ENCODE assay signal across 8 mouse cellular contexts in the genomic region with DNA sequence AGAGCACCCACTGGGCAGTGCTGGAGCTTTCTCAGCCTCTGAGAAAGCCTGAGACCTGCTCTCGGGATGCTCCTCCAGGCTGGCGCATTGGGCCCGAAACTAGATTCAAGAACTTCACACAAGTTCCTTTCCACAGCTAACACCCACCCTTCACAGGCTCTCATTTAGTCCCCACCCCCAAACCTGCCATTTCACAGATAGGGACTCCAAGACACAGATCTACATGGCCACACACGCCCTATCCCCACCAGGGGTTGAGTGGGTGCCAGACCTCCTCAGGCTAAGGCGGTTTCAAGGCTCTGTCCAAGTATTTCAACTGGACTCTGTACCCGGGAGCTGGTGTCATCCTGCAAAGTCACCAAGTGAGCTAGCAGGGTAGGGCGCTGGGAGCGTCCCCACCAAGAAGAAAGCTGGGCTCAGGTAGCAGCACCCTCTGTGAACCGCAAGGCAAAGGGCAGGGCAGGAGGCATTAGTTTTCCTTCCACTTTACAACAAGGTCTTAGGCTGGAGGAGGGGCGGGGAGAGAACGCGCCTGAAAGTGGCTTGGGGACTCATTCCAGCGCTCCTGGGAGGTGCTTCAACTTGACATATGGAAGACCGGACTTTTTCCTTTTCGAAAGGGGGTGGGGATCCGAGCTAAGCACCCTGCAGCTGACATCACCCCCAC. TPM values are rescaled to one million over a fixed set of nuclear protein-coding genes. Genes with fewer than 3 reads are reported as not detected.
DNase-seq lines count a peak whose midpoint lies in the region; ATAC-seq and TF ChIP-seq lines count a peak whose summit lies in the region.

No protein-coding gene starts in this region.

- WGBS in embryonic facial prominence, embryonic 10.5 days: 19% methylated on average over 16 of the region's 16 CpGs
- WGBS in hindbrain, embryonic 15.5 days: 23% methylated on average over 16 of the region's 16 CpGs
- 34% methylated on average over 16 of the region's 16 CpGs for WGBS in liver, adult 2 months
- 21% methylated on average over 16 of the region's 16 CpGs for WGBS in midbrain, embryonic 16.5 days

- peaks cover 43% of the 10 kb centered on the region for H3K4me1 ChIP-seq in embryonic facial prominence, embryonic 10.5 days
- peaks cover 24% of the 10 kb centered on the region for H3K4me1 ChIP-seq in hindbrain, embryonic 15.5 days (replicated peaks)
- peaks cover 3% of the 10 kb centered on the region; the same call in 1 of the 2 replicates for H3K4me1 ChIP-seq in liver, adult 2 months (ENCODE audit: control insufficient read depth, insufficient read depth, low read length)
- peaks cover 12% of the 10 kb centered on the region for H3K4me1 ChIP-seq in midbrain, embryonic 16.5 days (ENCODE audit: control insufficient read depth, insufficient read depth, low read length)

- no peaks in the 10 kb centered on the region for H3K9me3 ChIP-seq in embryonic facial prominence, embryonic 10.5 days
- no peaks in the 10 kb centered on the region for H3K9me3 ChIP-seq in hindbrain, embryonic 15.5 days
- no peaks in the 10 kb centered on the region for H3K9me3 ChIP-seq in midbrain, embryonic 16.5 days (replicated peaks; ENCODE audit: control insufficient read depth, low read length, poor library complexity, severe bottlenecking)

- DNase-seq in cerebellum, postnatal 10 days: peak; percentile 48 to 50
- no peak for DNase-seq in cerebellum, adult 18-20 months
- DNase-seq in embryonic facial prominence, embryonic 10.5 days (ENCODE audit: low spot score): peak; percentile 39
- DNase-seq in liver, adult 2 months (ENCODE audit: extremely low read depth, low read depth, low spot score): peak; percentile 8
- DNase-seq in urinary bladder, postnatal 4 days (ENCODE audit: low spot score in 2 of 2): no peak
- DNase-seq in layer of hippocampus, adult 9-11 months: no peak

- peak overlapping the region; percentile 89 for H3K4me2 ChIP-seq in hindbrain, embryonic 15.5 days
- H3K4me2 ChIP-seq in midbrain, embryonic 16.5 days (ENCODE audit: low read length): peak overlapping the region; percentile 90

- peaks cover 17% of the 10 kb centered on the region for H3K27me3 ChIP-seq in embryonic facial prominence, embryonic 10.5 days (replicated peaks; ENCODE audit: low read depth, poor library complexity, severe bottlenecking)
- H3K27me3 ChIP-seq in hindbrain, embryonic 15.5 days: no peaks in the 10 kb centered on the region
- H3K27me3 ChIP-seq in liver, adult 2 months (ENCODE audit: control insufficient read depth, insufficient read depth, low read length): no peaks in the 10 kb centered on the region
- no peaks in the 10 kb centered on the region for H3K27me3 ChIP-seq in midbrain, embryonic 16.5 days (ENCODE audit: control insufficient read depth, insufficient read depth, low read depth, low read length)

- H3K4me3 ChIP-seq in embryonic facial prominence, embryonic 10.5 days: peak overlapping the region; percentile 79
- H3K4me3 ChIP-seq in hindbrain, embryonic 15.5 days: peak overlapping the region; percentile 88
- 0 out of 2 replicates have a peak overlapping the region, but pooled peaks have one; percentile 29 for H3K4me3 ChIP-seq in liver, adult 2 months (ENCODE audit: insufficient read depth, low read depth, low read length)
- peak overlapping the region; percentile 88 for H3K4me3 ChIP-seq in midbrain, embryonic 16.5 days (ENCODE audit: low read depth, low read length)

- H3K79me2 ChIP-seq in liver, adult 2 months (ENCODE audit: control insufficient read depth, insufficient read depth, low read length): 0 out of 2 replicates have a peak, but pooled peaks cover 2% of the 10 kb centered on the region

- no peaks in the 10 kb centered on the region for H3K36me3 ChIP-seq in embryonic facial prominence, embryonic 10.5 days (replicated peaks)
- H3K36me3 ChIP-seq in hindbrain, embryonic 15.5 days: no peaks in the 10 kb centered on the region
- no peaks in the 10 kb centered on the region for H3K36me3 ChIP-seq in liver, adult 2 months (ENCODE audit: control insufficient read depth, insufficient read depth, low read length)
- H3K36me3 ChIP-seq in midbrain, embryonic 16.5 days (ENCODE audit: control insufficient read depth, insufficient read depth, low read length): no peaks in the 10 kb centered on the region

- no peak for ATAC-seq in hindbrain, embryonic 15.5 days (ENCODE audit: low FRiP score, low read depth)
- ATAC-seq in midbrain, embryonic 16.5 days: no peak

- TF ChIP-seq POLR2A in liver, adult 2 months (IDR thresholded peaks at IDR 0.05; ENCODE audit: extremely low read depth, insufficient read depth, low read length): no peak

- no peak for TF ChIP-seq CTCF in liver, adult 2 months (IDR thresholded peaks at IDR 0.05; ENCODE audit: low read depth, low read length)

- peak overlapping the region; percentile 93 for H3K9ac ChIP-seq in hindbrain, embryonic 15.5 days
- H3K9ac ChIP-seq in liver, adult 2 months (ENCODE audit: low read depth, low read length): no peak overlapping the region; the same call in 1 of the 2 replicates
- H3K9ac ChIP-seq in midbrain, embryonic 16.5 days (ENCODE audit: low read depth, low read length): peak overlapping the region; percentile 93

- H3K27ac ChIP-seq in embryonic facial prominence, embryonic 10.5 days (replicated peaks): no peak overlapping the region; the same call in 1 of the 2 replicates
- H3K27ac ChIP-seq in hindbrain, embryonic 15.5 days (replicated peaks): no peak overlapping the region
- no peak overlapping the region for H3K27ac ChIP-seq in liver, adult 2 months (replicated peaks; ENCODE audit: insufficient read depth, low read depth, low read length)
- H3K27ac ChIP-seq in midbrain, embryonic 16.5 days (ENCODE audit: low read length): no peak overlapping the region

RNA-seq across cellular contexts. Expression of gene Gltp, which starts 1.0 kb away (rescaled TPM):
- 75.1 and 79.0 TPM in 2 replicates for polyA plus RNA-seq in embryonic facial prominence, embryonic 10.5 days (2016; fragmentation: Nextera tagmentation; extraction: Ambion mirVana)
- 46.6 and 48.0 TPM in 2 replicates for polyA plus RNA-seq in hindbrain, embryonic 15.5 days (2015; fragmentation: Nextera tagmentation; extraction: Ambion mirVana)
- 3.1 and 4.4 TPM in 2 replicates for total RNA-seq in liver, adult 2 months (2014; rRNA removed)
- polyA plus RNA-seq in liver, adult 2 months (2012; rRNA removed): 5.1 and 7.9 TPM in 2 replicates
- polyA plus RNA-seq in midbrain, embryonic 16.5 days (2015; fragmentation: Nextera tagmentation; extraction: Ambion mirVana): 34.2 and 39.4 TPM in 2 replicates

RNA-seq across cellular contexts. Expression of gene Tchp, which starts 17.7 kb away (rescaled TPM):
- 20.7 and 22.0 TPM in 2 replicates for polyA plus RNA-seq in embryonic facial prominence, embryonic 10.5 days (2016; fragmentation: Nextera tagmentation; extraction: Ambion mirVana)
- 13.3 and 18.6 TPM in 2 replicates for polyA plus RNA-seq in hindbrain, embryonic 15.5 days (2015; fragmentation: Nextera tagmentation; extraction: Ambion mirVana)
- total RNA-seq in liver, adult 2 months (2014; rRNA removed): 0.83 and 1.4 TPM in 2 replicates
- 2.1 and 4.0 TPM in 2 replicates for polyA plus RNA-seq in liver, adult 2 months (2012; rRNA removed)
- 16.3 and 17.5 TPM in 2 replicates for polyA plus RNA-seq in midbrain, embryonic 16.5 days (2015; fragmentation: Nextera tagmentation; extraction: Ambion mirVana)

RNA-seq across cellular contexts. Expression of gene Trpv4, which starts 31.6 kb away (rescaled TPM):
- 0.75 and 0.91 TPM in 2 replicates for polyA plus RNA-seq in embryonic facial prominence, embryonic 10.5 days (2016; fragmentation: Nextera tagmentation; extraction: Ambion mirVana)
- polyA plus RNA-seq in hindbrain, embryonic 15.5 days (2015; fragmentation: Nextera tagmentation; extraction: Ambion mirVana): 1.6 and 1.9 TPM in 2 replicates
- total RNA-seq in liver, adult 2 months (2014; rRNA removed): 0.09 and 0.40 TPM in 2 replicates
- polyA plus RNA-seq in liver, adult 2 months (2012; rRNA removed): 0.29 and 0.50 TPM in 2 replicates
- polyA plus RNA-seq in midbrain, embryonic 16.5 days (2015; fragmentation: Nextera tagmentation; extraction: Ambion mirVana): 1.3 and 1.9 TPM in 2 replicates

Comparison
In these comparisons a context has a peak if more than half of its experiments do, and no peak if none do; other contexts are left out.
1. DNase-seq: peak in cerebellum, postnatal 10 days (2 of 2), embryonic facial prominence, embryonic 10.5 days (single experiment) and liver, adult 2 months (single experiment); none in cerebellum, adult 18-20 months (0 of 2), urinary bladder, postnatal 4 days (0 of 2) and layer of hippocampus, adult 9-11 months (single experiment).
2. H3K4me3 ChIP-seq: peak in every context shown above with its lines; median percentile 88 in hindbrain, embryonic 15.5 days; 88 in midbrain, embryonic 16.5 days; 79 in embryonic facial prominence, embryonic 10.5 days; 29 in liver, adult 2 months.